Mouse (Mus musculus) megakaryocyte, embryonic 14.5 days (primary cell): ENCODE measurements around the gene Uts2r. TPM values are rescaled to one million over a fixed set of nuclear protein-coding genes. Genes with fewer than 3 reads are reported as not detected.

ENCODE experiments used
- H3K27me3 ChIP-seq: replicated peaks from 2 replicates; pipeline ENCODE3; 2012; ENCODE audit warnings: inconsistent platforms
- H3K36me3 ChIP-seq: replicated peaks from 2 replicates; pipeline ENCODE3; 2012; ENCODE audit warnings: low read length, inconsistent platforms, mixed read lengths
- H3K4me1 ChIP-seq: 2 replicates; pipeline ENCODE4 v1.6.1; 2012; ENCODE audit warnings: inconsistent platforms
- H3K4me3 ChIP-seq: replicated peaks from 2 replicates; pipeline ENCODE3; 2012; ENCODE audit warnings: moderate library complexity, mild to moderate bottlenecking, inconsistent platforms
- H3K9me3 ChIP-seq: 2 replicates; pipeline ENCODE4 v1.6.1; 2012; ENCODE audit warnings: inconsistent platforms
- FLI1 ChIP-seq: IDR thresholded peaks from 2 replicates; pipeline ENCODE4 v1.6.1; 2012; ENCODE audit warnings: low read length, inconsistent platforms, mixed read lengths
- GATA1 ChIP-seq: IDR thresholded peaks from 3 replicates; pipeline ENCODE4 v1.6.1; 2012; ENCODE audit warnings: mixed read lengths, low read length, inconsistent platforms, borderline replicate concordance
- polyA plus RNA-seq: library from polyadenylated mRNA; stranded (reverse); fragments of >175 nt; gene quantifications from 2 replicates; pipeline ENCODE4 v1.2.3, GENCODE M21; 2012; ENCODE audit warnings: low replicate concordance; ENCODE audit not compliant: insufficient read depth

Uts2r gene
- polyA plus RNA-seq, 1 experiment = not detected

DNA sequence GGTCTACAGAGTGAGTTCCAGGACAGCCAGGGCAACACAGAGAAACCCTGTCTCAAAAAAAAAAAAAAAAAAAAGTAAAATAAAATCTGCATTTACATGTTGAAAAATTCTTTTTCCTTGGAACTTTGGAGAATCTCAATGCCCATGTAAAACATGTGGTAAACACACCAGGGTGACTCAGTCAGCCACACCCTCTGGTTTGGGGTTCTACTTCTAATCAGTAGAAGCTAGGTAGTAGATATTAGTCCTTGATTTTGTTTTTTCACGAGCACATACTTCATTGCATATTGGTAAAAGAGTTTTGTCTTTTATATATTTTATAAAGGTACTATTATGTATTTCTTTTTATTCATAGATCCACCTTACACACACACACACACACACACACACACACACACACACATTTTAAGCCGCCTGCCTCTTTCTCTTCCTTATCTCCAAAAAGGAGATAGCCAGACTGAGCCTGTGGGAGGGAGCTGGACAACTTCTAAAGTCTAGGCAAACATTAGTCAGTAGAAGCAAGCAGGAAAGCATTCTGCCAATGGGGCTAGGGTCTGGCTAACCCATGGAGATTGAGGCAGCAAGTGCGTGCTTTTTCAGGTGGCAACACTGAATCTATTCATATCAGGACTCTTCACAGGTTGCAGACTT, 34.4 kb upstream of the Uts2r start:
- TF ChIP-seq GATA1 (no peak), FLI1 (no peak)

DNA sequence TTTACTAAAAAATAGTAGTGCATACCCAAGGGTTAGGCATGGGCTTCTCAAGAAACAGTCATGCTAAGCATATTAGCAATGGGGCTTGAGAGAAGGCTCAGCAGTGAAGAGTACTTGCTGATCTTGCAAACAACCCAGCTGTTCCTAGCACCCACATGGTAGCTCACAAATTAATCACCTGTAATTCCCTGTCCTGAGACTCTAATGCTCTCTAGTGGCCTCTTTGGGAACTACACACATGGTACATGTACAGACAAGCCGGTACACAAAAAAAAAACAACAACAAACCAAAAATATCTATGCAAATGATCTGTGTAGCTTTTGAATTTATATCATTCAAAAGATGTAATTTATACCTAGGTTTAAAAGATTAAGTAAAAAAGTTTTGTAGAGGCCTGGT, 33.7 kb upstream of the Uts2r start:
- H3K27me3 ChIP-seq = peaks cover 20% of the 10 kb centered on the region
- no peaks in the 10 kb centered on the region for H3K36me3 ChIP-seq
- no peaks in the 10 kb centered on the region for H3K9me3 ChIP-seq
- H3K4me1 ChIP-seq = peaks cover 37% of the 10 kb centered on the region
- TF ChIP-seq GATA1 (no peak), FLI1 (no peak)
- H3K4me3 ChIP-seq = no peak overlapping the region

More for the DNA sequence above, 34.4 kb upstream of the Uts2r start:
- Histone ChIP-seq H3K4me1 (peaks cover 45% of the 10 kb centered on the region), H3K27me3 (peaks cover 17% of the 10 kb centered on the region), H3K9me3 (no peaks in the 10 kb centered on the region), H3K4me3 (no peak overlapping the region), H3K36me3 (no peaks in the 10 kb centered on the region)

DNA sequence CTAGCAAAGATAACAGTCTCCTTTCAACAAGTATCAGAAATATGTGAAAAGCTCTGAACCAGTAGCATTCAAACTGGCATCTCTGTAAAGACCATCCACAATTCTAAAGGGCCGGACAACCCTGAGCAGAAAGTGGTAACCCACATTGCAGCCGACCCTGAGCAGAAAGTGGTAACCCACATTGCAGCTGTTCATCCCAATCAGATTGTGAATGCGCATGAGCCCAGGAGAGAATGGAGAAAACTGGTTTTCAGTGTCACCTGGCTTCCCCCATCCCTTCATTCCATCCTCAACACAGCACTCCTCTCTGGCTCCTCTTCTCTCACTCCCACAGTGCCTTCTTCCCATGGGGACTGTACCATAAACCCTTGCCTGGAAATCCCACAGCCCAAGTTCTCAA, 32.6 kb upstream of the Uts2r start:
- Histone ChIP-seq H3K4me3 (no peak overlapping the region), H3K4me1 (peaks cover 27% of the 10 kb centered on the region), H3K36me3 (no peaks in the 10 kb centered on the region), H3K9me3 (no peaks in the 10 kb centered on the region), H3K27me3 (peaks cover 22% of the 10 kb centered on the region)
- no peak for TF ChIP-seq GATA1
- TF ChIP-seq FLI1 = no peak

DNA sequence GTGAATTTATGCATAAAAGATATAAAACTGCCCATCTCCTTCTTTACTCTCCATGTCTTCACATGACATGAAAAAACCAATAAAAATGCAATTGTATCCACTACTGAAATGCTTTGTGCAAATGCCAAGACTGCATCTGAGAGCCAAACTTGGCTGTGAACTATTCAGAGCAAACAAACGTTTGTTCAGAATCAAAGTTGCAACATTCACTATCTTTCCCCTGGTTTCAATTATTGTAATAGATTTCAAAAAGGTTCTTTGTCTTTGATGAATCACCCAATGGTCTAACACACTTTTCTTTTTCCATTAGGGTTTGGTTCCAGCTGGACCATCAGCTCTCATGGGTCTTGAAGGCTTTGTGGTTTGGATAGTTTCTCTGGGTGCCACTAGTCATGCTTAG, 30.5 kb upstream of the Uts2r start:
- Histone ChIP-seq H3K4me3 (no peak overlapping the region), H3K9me3 (no peaks in the 10 kb centered on the region), H3K27me3 (peaks cover 32% of the 10 kb centered on the region), H3K4me1 (peaks cover 11% of the 10 kb centered on the region), H3K36me3 (no peaks in the 10 kb centered on the region)
- TF ChIP-seq FLI1 (no peak), GATA1 (no peak)

DNA sequence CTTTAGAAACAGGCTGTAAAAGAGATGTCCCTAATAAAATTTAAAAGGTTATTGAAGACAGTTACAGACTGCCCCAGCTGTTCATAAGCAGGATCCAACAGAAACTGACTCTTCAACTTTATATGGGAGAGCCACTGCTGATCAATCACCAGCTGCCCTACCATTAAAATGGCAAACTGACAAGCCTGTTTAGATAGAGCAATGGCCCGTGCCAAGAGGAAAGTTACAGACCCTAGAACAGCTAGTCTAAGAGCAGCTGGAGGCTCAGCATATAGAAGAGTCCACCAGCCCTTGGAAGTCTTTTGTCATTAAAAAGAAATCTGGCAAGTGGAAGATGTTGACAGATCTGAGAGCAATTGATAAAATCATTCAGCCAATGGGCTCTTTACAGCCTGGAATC, 25.5 kb upstream of the Uts2r start:
- Histone ChIP-seq H3K4me3 (no peak overlapping the region), H3K36me3 (no peaks in the 10 kb centered on the region), H3K4me1 (peaks cover 4% of the 10 kb centered on the region; the same call in 1 of the 2 replicates), H3K9me3 (no peaks in the 10 kb centered on the region), H3K27me3 (peaks cover 52% of the 10 kb centered on the region)
- TF ChIP-seq FLI1 (no peak), GATA1 (no peak)

DNA sequence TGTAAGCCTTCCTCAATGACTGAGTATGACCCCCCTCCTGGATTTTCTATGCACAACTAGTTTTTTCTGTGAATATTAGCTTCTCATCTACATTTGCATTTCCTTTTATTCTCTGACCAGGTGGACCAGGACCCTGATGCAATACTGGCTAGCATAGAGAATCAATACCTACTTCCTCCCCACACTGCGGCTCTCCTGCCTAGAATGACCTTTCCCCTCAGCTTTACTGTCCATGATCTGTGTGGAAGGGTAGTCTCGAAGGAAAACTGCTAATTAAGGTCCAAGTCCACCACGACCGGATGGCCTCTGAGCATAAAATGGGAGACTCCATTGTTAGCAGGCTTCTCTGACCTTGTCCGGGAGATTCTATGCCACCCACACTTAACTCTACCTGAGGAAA, 22.4 kb upstream of the Uts2r start:
- Histone ChIP-seq H3K27me3 (peaks cover 48% of the 10 kb centered on the region), H3K4me1 (no peaks in the 10 kb centered on the region), H3K9me3 (no peaks in the 10 kb centered on the region), H3K36me3 (no peaks in the 10 kb centered on the region), H3K4me3 (no peak overlapping the region)
- TF ChIP-seq FLI1 (no peak), GATA1 (no peak)

DNA sequence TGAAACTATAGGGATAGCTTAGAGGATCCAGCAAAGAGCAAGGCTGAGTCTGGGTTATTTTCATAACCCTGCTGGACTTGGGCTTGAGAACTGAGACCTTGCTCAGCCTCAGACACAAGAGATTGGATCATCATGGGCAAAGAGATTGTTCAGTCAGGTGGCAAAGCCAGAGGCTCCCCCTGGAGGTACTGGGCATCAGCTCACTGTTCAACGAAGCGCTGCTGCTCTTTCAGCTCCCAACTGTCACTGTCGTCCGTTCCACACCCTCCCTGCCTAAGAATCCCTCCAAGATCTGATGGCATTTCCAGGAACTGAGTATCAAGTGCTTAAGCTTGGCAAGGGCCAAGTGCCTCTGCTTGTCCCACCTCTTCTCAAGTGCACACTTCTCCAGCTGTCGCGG, 21.3 kb upstream of the Uts2r start:
- no peak for TF ChIP-seq GATA1
- no peak for TF ChIP-seq FLI1
- Histone ChIP-seq H3K4me1 (no peaks in the 10 kb centered on the region), H3K9me3 (no peaks in the 10 kb centered on the region), H3K4me3 (no peak overlapping the region), H3K36me3 (no peaks in the 10 kb centered on the region), H3K27me3 (peaks cover 47% of the 10 kb centered on the region)

DNA sequence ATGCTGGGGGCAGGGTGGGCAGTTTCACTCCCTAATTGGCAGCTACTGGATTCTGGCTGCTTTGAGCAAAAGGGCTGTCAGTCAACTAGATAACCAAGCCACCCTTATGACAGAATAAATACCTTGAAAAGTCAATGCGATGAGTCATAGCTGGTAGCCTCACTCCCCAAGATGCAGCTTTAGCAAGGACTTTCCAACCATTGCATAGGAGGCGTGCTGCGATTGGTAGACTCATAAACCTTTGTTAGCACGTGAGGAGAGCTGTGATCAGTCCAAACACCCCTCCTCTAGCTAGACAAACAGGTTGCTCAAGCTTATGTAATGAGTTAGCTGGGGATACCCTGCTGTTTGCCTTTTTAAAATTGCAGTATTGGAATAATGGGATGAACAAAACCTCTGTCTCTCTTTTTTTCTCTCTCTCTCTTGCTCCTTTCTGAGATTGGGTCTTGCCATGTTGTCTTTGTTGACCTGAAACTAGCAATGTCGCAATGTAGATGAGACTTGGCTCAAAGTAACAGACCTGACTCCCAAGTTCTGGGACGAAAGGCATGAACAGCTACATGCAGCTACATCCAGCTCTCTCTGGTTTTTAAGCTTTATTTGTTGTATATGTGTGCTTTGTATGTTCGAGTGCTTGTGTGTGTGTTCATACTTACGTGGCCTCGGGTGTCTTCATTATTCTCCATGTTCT, 16.6 kb upstream of the Uts2r start:
- peaks cover 16% of the 10 kb centered on the region for H3K9me3 ChIP-seq
- H3K36me3 ChIP-seq = no peaks in the 10 kb centered on the region
- H3K27me3 ChIP-seq = peaks cover 36% of the 10 kb centered on the region
- no peak overlapping the region for H3K4me3 ChIP-seq
- TF ChIP-seq GATA1 (no peak), FLI1 (no peak)
- peaks cover 6% of the 10 kb centered on the region; the same call in 1 of the 2 replicates for H3K4me1 ChIP-seq

DNA sequence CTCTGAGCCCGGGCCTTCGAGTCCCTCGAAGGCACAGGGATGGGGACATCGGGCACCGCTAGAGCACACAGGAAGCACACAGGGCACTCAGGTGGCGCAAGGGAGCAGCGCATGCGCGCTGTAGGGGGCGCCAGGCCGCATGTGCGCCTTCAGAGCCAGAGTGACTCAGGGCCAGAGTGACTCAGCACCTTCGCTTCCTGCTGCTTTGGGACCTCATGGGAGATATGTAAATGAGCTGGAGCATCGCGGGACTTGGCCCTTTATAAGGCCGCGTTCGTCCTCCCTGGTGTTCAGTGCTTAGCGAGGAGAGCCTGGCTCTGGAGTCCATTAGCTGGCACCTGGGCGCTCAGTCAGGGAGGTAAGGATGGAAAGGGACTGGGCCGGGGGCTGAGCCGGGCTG, 14.2 kb upstream of the Uts2r start, which contains the start of gene Tex19.1:
Gene Tex19.1, plus strand, starts transcription at position 279 of the 400 bp plus-strand sequence.
- Histone ChIP-seq H3K27me3 (peaks cover 29% of the 10 kb centered on the region), H3K4me1 (peaks cover 6% of the 10 kb centered on the region; the same call in 1 of the 2 replicates), H3K4me3 (no peak within 1 kb of the TSS), H3K36me3 (no peaks in the 10 kb centered on the region), H3K9me3 (peaks cover 19% of the 10 kb centered on the region)
- no peak for TF ChIP-seq GATA1
- TF ChIP-seq FLI1 = no peak

DNA sequence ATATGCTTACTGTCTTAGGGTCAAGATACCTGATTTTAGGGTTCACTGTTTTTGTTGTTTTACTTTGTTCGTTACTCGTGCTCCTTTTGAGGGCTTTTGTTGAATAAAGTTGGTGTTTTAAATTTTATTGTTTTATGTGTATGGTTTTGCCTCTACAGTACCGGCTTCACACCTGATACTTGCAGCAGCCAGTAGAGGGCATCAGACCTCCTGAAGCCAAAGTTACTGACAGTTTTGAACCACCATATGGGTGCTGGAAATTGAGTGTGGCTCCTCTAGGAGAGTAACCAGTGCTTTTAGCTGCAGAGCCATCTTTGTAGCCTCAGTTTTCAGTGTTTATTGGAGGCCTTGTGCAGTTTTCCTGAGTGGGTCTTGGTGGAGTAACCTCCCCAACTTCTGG, 11.9 kb upstream of the Uts2r start:
- Histone ChIP-seq H3K9me3 (peaks cover 19% of the 10 kb centered on the region), H3K36me3 (no peaks in the 10 kb centered on the region), H3K27me3 (peaks cover 35% of the 10 kb centered on the region), H3K4me1 (peaks cover 6% of the 10 kb centered on the region; the same call in 1 of the 2 replicates), H3K4me3 (no peak overlapping the region)
- no peak for TF ChIP-seq GATA1
- TF ChIP-seq FLI1 = no peak
